Mouse (Mus musculus) retina, embryonic 14.5 days (tissue): ENCODE measurements around the gene Rhox7b.
"Not testable (repeated sequence)": the region's sequence is repeated elsewhere in the genome, so short reads cannot be mapped to it uniquely, and the experiment has no call there.

Experiments
- DNase-seq: peaks from one replicate; pipeline ENCODE4 v3.0.0-alpha.2; 2015; ENCODE audit warnings: low spot score

The Rhox7b gene

GRCm38 (mm10) chrX:37897132-37897531, at the start of gene Rhox7b:
Rhox7b (minus strand) TSS chrX:37897232.
- DNase-seq = not testable (repeated sequence)

GRCm38 (mm10) chrX:37916311-37916710, 19.3 kb upstream of the Rhox7b start:
- no peak for DNase-seq

DNA sequence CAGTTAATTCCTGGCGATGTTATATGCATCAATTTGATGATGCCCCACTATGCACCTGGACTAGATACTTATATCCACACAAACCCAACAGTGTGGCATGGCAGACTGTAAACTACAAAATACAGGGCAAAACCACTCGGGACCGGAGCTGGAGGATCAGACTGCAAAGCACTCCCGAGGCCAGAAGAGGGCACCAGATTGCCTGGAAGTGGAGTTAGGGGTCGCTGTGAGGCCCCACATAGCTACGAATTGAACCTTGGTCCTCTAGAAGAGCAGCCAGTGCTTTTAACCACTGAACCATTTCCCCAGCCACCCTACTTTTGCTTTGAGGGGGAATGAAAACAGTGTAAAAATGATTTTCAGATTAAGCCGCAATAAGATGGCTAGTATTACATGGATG, 11.5 kb upstream of the Rhox7b start:
- DNase-seq = peak; percentile 3

GRCm38 (mm10) chrX:37903727-37904126, 6.7 kb upstream of the Rhox7b start:
- peak; percentile 2 for DNase-seq

DNA sequence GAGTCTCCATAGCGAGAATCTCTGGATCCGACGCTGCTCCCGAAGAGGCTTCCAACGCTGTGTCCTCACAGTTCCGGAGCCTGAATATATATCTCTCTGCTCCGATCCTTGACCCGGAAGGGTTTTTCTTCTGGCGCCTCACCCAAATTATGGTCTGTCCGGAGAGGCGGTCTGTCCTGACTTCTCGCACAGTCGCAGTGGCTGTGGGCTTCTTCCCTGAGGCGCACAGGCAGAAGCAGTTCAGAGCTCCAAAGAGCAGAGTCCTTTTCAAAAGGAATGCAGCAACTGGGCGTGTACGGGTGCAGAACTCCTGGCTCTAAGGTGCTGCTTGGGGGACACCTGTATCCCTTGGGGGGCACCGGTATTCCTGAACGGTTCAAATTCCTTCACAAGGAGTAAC, 4.6 kb upstream of the Rhox7b start, which contains the start of gene Rhox9:
Gene Rhox9, minus strand, starts transcription at position 101 of the 400 bp plus-strand sequence.
- DNase-seq = not testable (repeated sequence)

- DNase-seq = no peak
These were observed 18.2 kb downstream of the Rhox7b start, which contains the start of gene Rhox8 for GRCm38 (mm10) chrX:37878844-37879243. Rhox8 (minus strand) TSS chrX:37878944.

- DNase-seq = no peak
These were observed 25.4 kb downstream of the Rhox7b start for GRCm38 (mm10) chrX:37871641-37872040.
